8 mouse cellular contexts compared by ENCODE assay signal in genomic region chr19:8945251-8945650, GRCm38 (mm10). TPM values are rescaled to one million over a fixed set of nuclear protein-coding genes. Genes with fewer than 3 reads are reported as not detected.
A peak's percentile ranks its signal among the peaks of the same experiment; 100 is the strongest.
DNase-seq lines count a peak whose midpoint lies in the region; ATAC-seq and TF ChIP-seq lines count a peak whose summit lies in the region.

No protein-coding gene starts in this region.

- peak overlapping the region; percentile 19; the same call in 1 of the 2 replicates for H3K4me3 ChIP-seq in heart, embryonic 10.5 days
- H3K4me3 ChIP-seq in G1E (ENCODE audit: low read depth, low read length), result peak overlapping the region; percentile 54
- H3K4me3 ChIP-seq in hindbrain, embryonic 14.5 days (replicated peaks; ENCODE audit: low read length), result no peak overlapping the region
- peak overlapping the region; percentile 5; the same call in 1 of the 2 replicates for H3K4me3 ChIP-seq in midbrain, embryonic 10.5 days

- H3K27ac ChIP-seq in heart, embryonic 10.5 days, result no peak overlapping the region
- H3K27ac ChIP-seq in hindbrain, embryonic 14.5 days, result no peak overlapping the region; the same call in 1 of the 2 replicates
- H3K27ac ChIP-seq in midbrain, embryonic 10.5 days (replicated peaks), result 0 out of 2 replicates have a peak overlapping the region, but pooled peaks have one; percentile 10

- no peak for ATAC-seq in G1E (ENCODE audit: extremely low read depth, insufficient number of reproducible peaks, low FRiP score, poor library complexity, severe bottlenecking)
- ATAC-seq in hindbrain, embryonic 14.5 days (ENCODE audit: low FRiP score), result no peak

- no peaks in the 10 kb centered on the region for H3K27me3 ChIP-seq in heart, embryonic 10.5 days (ENCODE audit: insufficient read depth, poor library complexity, severe bottlenecking)
- no peaks in the 10 kb centered on the region for H3K27me3 ChIP-seq in G1E (ENCODE audit: insufficient read depth, low read length)
- no peaks in the 10 kb centered on the region for H3K27me3 ChIP-seq in hindbrain, embryonic 14.5 days (ENCODE audit: control insufficient read depth, insufficient read depth, low read length)
- no peaks in the 10 kb centered on the region for H3K27me3 ChIP-seq in midbrain, embryonic 10.5 days (ENCODE audit: low read depth, poor library complexity, severe bottlenecking)

- H3K9me3 ChIP-seq in heart, embryonic 10.5 days, result no peaks in the 10 kb centered on the region
- no peaks in the 10 kb centered on the region for H3K9me3 ChIP-seq in G1E (replicated peaks)
- no peaks in the 10 kb centered on the region for H3K9me3 ChIP-seq in hindbrain, embryonic 14.5 days (ENCODE audit: control insufficient read depth, low read length)
- no peaks in the 10 kb centered on the region for H3K9me3 ChIP-seq in midbrain, embryonic 10.5 days (replicated peaks)

- H3K9ac ChIP-seq in hindbrain, embryonic 14.5 days, result peak overlapping the region; percentile 96; the same call in 1 of the 2 replicates

- peaks cover 26% of the 10 kb centered on the region for H3K4me1 ChIP-seq in heart, embryonic 10.5 days
- peaks cover 76% of the 10 kb centered on the region for H3K4me1 ChIP-seq in G1E (ENCODE audit: insufficient read depth, low read depth, low read length)
- peaks cover 30% of the 10 kb centered on the region for H3K4me1 ChIP-seq in hindbrain, embryonic 14.5 days (replicated peaks; ENCODE audit: control insufficient read depth, insufficient read depth, low read length)
- peaks cover 34% of the 10 kb centered on the region for H3K4me1 ChIP-seq in midbrain, embryonic 10.5 days

- H3K36me3 ChIP-seq in heart, embryonic 10.5 days, result peaks cover 63% of the 10 kb centered on the region
- peaks cover 72% of the 10 kb centered on the region for H3K36me3 ChIP-seq in G1E (replicated peaks)
- H3K36me3 ChIP-seq in hindbrain, embryonic 14.5 days (replicated peaks; ENCODE audit: control insufficient read depth, insufficient read depth), result peaks cover 67% of the 10 kb centered on the region
- H3K36me3 ChIP-seq in midbrain, embryonic 10.5 days, result peaks cover 72% of the 10 kb centered on the region

- WGBS in heart, embryonic 10.5 days, result 86% methylated on average over 6 of the region's 6 CpGs
- WGBS in hindbrain, embryonic 14.5 days, result 77% methylated on average over 6 of the region's 6 CpGs
- 88% methylated on average over 6 of the region's 6 CpGs for WGBS in midbrain, embryonic 10.5 days

- TF ChIP-seq CTCF in G1E (IDR thresholded peaks at IDR 0.05; ENCODE audit: low read depth, low read length), result no peak

- intact Hi-C loops in left cerebral cortex, postnatal 14 days (cut with DNase I), result no loop called here

- H3K4me2 ChIP-seq in hindbrain, embryonic 14.5 days (replicated peaks), result peak overlapping the region; percentile 74

- DNase-seq in heart, embryonic 10.5 days (ENCODE audit: low spot score), result no peak
- DNase-seq in heart, adult 8-10 months (ENCODE audit: low spot score), result no peak
- no peak for DNase-seq in G1E (ENCODE audit: low spot score)
- no peak for DNase-seq in hindbrain, embryonic 14.5 days (ENCODE audit: low spot score)
- DNase-seq in midbrain, embryonic 10.5 days (ENCODE audit: low spot score), result no peak
- DNase-seq in left cerebral cortex, adult 8-10 months (ENCODE audit: low spot score in 2 of 2), result no peak
- no peak for DNase-seq in left cerebral cortex, postnatal 14 days (ENCODE audit: low spot score in 2 of 2)
- DNase-seq in MN1 (ENCODE audit: low spot score), result no peak

RNA-seq across cellular contexts. Expression of gene Mta2, which starts 3.6 kb away (rescaled TPM):
- 113 and 140 TPM in 2 replicates for polyA plus RNA-seq in heart, embryonic 10.5 days (2016; fragmentation: Nextera tagmentation; extraction: Ambion mirVana)
- total RNA-seq in heart, adult 8-10 months (2022), result 10 to 100 TPM; 28.2 to 33.7 (median 30.4) TPM
- total RNA-seq in G1E (2014; fragmentation: Nextera tagmentation), result 183 and 186 TPM in 2 replicates
- 166 and 177 TPM in 2 replicates for total RNA-seq in G1E (2017)
- 67.7 and 76.9 TPM in 2 replicates for polyA plus RNA-seq in G1E (2012)
- 29.3 and 30.3 TPM in 2 replicates for polyA plus RNA-seq in hindbrain, embryonic 14.5 days (2014; fragmentation: Nextera tagmentation; extraction: Ambion mirVana)
- polyA plus RNA-seq in midbrain, embryonic 10.5 days (2016; fragmentation: Nextera tagmentation; extraction: Ambion mirVana), result 178 and 191 TPM in 2 replicates
- total RNA-seq in left cerebral cortex, adult 8-10 months (2022), result 10 to 100 TPM; 46.8 to 53.8 (median 50.4) TPM
- 10 to 100 TPM; 48.6 to 50.3 TPM for total RNA-seq in left cerebral cortex, postnatal 14 days (2021)

RNA-seq across cellular contexts. Expression of gene Tut1, which starts 8.4 kb away (rescaled TPM):
- polyA plus RNA-seq in heart, embryonic 10.5 days (2016; fragmentation: Nextera tagmentation; extraction: Ambion mirVana), result 25.7 and 32.8 TPM in 2 replicates
- 10 to 100 TPM in 1 of 4 experiments, 1 to 10 TPM in 3; 8.1 to 10.3 (median 8.6) TPM for total RNA-seq in heart, adult 8-10 months (2022)
- total RNA-seq in G1E (2014; fragmentation: Nextera tagmentation) (17.8 and 25.6 TPM in 2 replicates), G1E (2017) (32.3 and 37.3 TPM in 2 replicates)
- polyA plus RNA-seq in G1E (2012), result 60.9 and 74.1 TPM in 2 replicates
- polyA plus RNA-seq in hindbrain, embryonic 14.5 days (2014; fragmentation: Nextera tagmentation; extraction: Ambion mirVana), result 20.0 and 23.0 TPM in 2 replicates
- polyA plus RNA-seq in midbrain, embryonic 10.5 days (2016; fragmentation: Nextera tagmentation; extraction: Ambion mirVana), result 36.5 and 40.2 TPM in 2 replicates
- total RNA-seq in left cerebral cortex, adult 8-10 months (2022), result 10 to 100 TPM; 20.5 to 26.0 (median 22.1) TPM
- total RNA-seq in left cerebral cortex, postnatal 14 days (2021), result 10 to 100 TPM; 16.7 to 16.8 TPM

RNA-seq across cellular contexts. Expression of gene Eml3, which starts 15.9 kb away (rescaled TPM):
- polyA plus RNA-seq in heart, embryonic 10.5 days (2016; fragmentation: Nextera tagmentation; extraction: Ambion mirVana), result 17.4 and 24.4 TPM in 2 replicates
- total RNA-seq in heart, adult 8-10 months (2022), result 1 to 10 TPM; 7.2 to 9.1 (median 7.5) TPM
- total RNA-seq in G1E (2014; fragmentation: Nextera tagmentation), result 24.7 and 26.3 TPM in 2 replicates
- 40.1 and 42.5 TPM in 2 replicates for total RNA-seq in G1E (2017)
- 111 and 114 TPM in 2 replicates for polyA plus RNA-seq in G1E (2012)
- 5.8 and 6.1 TPM in 2 replicates for polyA plus RNA-seq in hindbrain, embryonic 14.5 days (2014; fragmentation: Nextera tagmentation; extraction: Ambion mirVana)
- 22.9 and 23.5 TPM in 2 replicates for polyA plus RNA-seq in midbrain, embryonic 10.5 days (2016; fragmentation: Nextera tagmentation; extraction: Ambion mirVana)
- 10 to 100 TPM; 12.6 to 15.3 (median 13.8) TPM for total RNA-seq in left cerebral cortex, adult 8-10 months (2022)
- 1 to 10 TPM; 7.4 to 9.0 TPM for total RNA-seq in left cerebral cortex, postnatal 14 days (2021)

RNA-seq across cellular contexts. Expression of gene Rom1, which starts 16.1 kb away (rescaled TPM):
- 3.2 and 5.2 TPM in 2 replicates for polyA plus RNA-seq in heart, embryonic 10.5 days (2016; fragmentation: Nextera tagmentation; extraction: Ambion mirVana)
- 10 to 100 TPM; 22.0 to 37.5 (median 28.1) TPM for total RNA-seq in heart, adult 8-10 months (2022)
- total RNA-seq in G1E (2014; fragmentation: Nextera tagmentation) (1.1 TPM in 1 of 2 replicates, not detected in the other), G1E (2017) (5.4 and 6.0 TPM in 2 replicates)
- 14.2 and 16.0 TPM in 2 replicates for polyA plus RNA-seq in G1E (2012)
- polyA plus RNA-seq in hindbrain, embryonic 14.5 days (2014; fragmentation: Nextera tagmentation; extraction: Ambion mirVana), result 1.4 and 1.6 TPM in 2 replicates
- polyA plus RNA-seq in midbrain, embryonic 10.5 days (2016; fragmentation: Nextera tagmentation; extraction: Ambion mirVana), result 3.5 and 4.2 TPM in 2 replicates
- total RNA-seq in left cerebral cortex, adult 8-10 months (2022), result 10 to 100 TPM in 1 of 4 experiments, 1 to 10 TPM in 3; 7.9 to 10.1 (median 8.9) TPM
- 1 to 10 TPM; 3.5 to 4.0 TPM for total RNA-seq in left cerebral cortex, postnatal 14 days (2021)

RNA-seq across cellular contexts. Expression of gene Eef1g, which starts 21.6 kb away (rescaled TPM):
- 378 and 459 TPM in 2 replicates for polyA plus RNA-seq in heart, embryonic 10.5 days (2016; fragmentation: Nextera tagmentation; extraction: Ambion mirVana)
- total RNA-seq in heart, adult 8-10 months (2022), result 100 to 1,000 TPM; 209 to 232 (median 227) TPM
- total RNA-seq in G1E (2014; fragmentation: Nextera tagmentation) (955 and 998 TPM in 2 replicates), G1E (2017) (647 and 686 TPM in 2 replicates)
- polyA plus RNA-seq in G1E (2012), result 112 and 237 TPM in 2 replicates
- polyA plus RNA-seq in hindbrain, embryonic 14.5 days (2014; fragmentation: Nextera tagmentation; extraction: Ambion mirVana), result 308 and 316 TPM in 2 replicates
- polyA plus RNA-seq in midbrain, embryonic 10.5 days (2016; fragmentation: Nextera tagmentation; extraction: Ambion mirVana), result 438 and 514 TPM in 2 replicates
- total RNA-seq in left cerebral cortex, adult 8-10 months (2022), result 100 to 1,000 TPM; 224 to 271 (median 243) TPM
- 100 to 1,000 TPM; 188 to 198 TPM for total RNA-seq in left cerebral cortex, postnatal 14 days (2021)
